Mouse (Mus musculus): ENCODE data around the gene Fam189a1. TPM values are rescaled to one million over a fixed set of nuclear protein-coding genes. Genes with fewer than 3 reads are reported as not detected.

Fam189a1 gene
- polyA plus RNA-seq, 2 experiments, result 0.02 TPM; not detected in 1

GRCm38 (mm10) chr7:64999718-65000214, 156.6 kb downstream of the Fam189a1 start:
- no peak for ATAC-seq (ENCODE audit: insufficient read depth)
- no peaks in the 10 kb centered on the region for H3K4me1 ChIP-seq (replicated peaks; ENCODE audit: control insufficient read depth in 2 of 2, insufficient read depth in 2 of 2, low read length in 1 of 2)
- DNase-seq (ENCODE audit: low read depth in 3 of 3, low spot score in 3 of 3), result no peak
- no peak overlapping the region for H3K9ac ChIP-seq (replicated peaks)
- no peaks in the 10 kb centered on the region for H3K9me3 ChIP-seq (ENCODE audit: control insufficient read depth, low read length)
- 50% methylated on average over 4 of the region's 4 CpGs for WGBS (ENCODE audit: insufficient replicate concordance)
- no peaks in the 10 kb centered on the region for H3K27me3 ChIP-seq (ENCODE audit: control insufficient read depth, insufficient read depth, low read length)
- no peaks in the 10 kb centered on the region for H3K36me3 ChIP-seq (replicated peaks; ENCODE audit: control insufficient read depth, insufficient read depth, low read depth)
- no peak overlapping the region for H3K4me2 ChIP-seq (ENCODE audit: low read depth)
- no peak overlapping the region for H3K4me3 ChIP-seq (ENCODE audit: insufficient read depth in 1 of 2, low read depth in 2 of 2, low read length in 2 of 2)
- H3K27ac ChIP-seq, result no peak overlapping the region
- no peak for TF ChIP-seq EP300 (IDR thresholded peaks at IDR 0.05; ENCODE audit: low read depth)
- TF ChIP-seq CTCF (IDR thresholded peaks at IDR 0.05; ENCODE audit: low read depth), result no peak

DNA sequence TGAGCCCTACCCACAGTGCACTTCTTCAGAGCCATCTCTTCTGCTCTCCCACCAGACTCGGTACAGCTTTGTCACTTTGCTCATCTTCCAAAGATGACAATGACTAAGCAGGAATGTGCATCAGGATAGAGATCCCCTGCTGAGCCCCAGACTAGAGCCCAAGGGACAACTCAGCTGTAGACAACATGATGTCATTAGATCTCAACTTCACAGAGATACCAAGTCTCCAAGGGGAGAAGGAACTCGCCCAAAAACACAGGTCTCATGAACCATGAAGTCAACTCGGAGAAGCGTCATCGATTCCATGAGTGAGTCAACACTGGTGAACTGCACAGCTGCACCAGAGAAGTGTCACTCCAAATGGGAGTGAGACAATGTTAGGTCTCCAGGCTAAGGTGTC, 158.6 kb downstream of the Fam189a1 start:
- no peak overlapping the region for H3K4me3 ChIP-seq (ENCODE audit: insufficient read depth in 1 of 2, low read depth in 2 of 2, low read length in 2 of 2)
- no peak for ATAC-seq (ENCODE audit: insufficient read depth)
- no peak overlapping the region for H3K27ac ChIP-seq
- TF ChIP-seq CTCF (IDR thresholded peaks at IDR 0.05; ENCODE audit: low read depth) (no peak), EP300 (IDR thresholded peaks at IDR 0.05; ENCODE audit: low read depth) (no peak)
- H3K27me3 ChIP-seq (ENCODE audit: control insufficient read depth, insufficient read depth, low read length), result no peaks in the 10 kb centered on the region
- H3K4me1 ChIP-seq (replicated peaks; ENCODE audit: control insufficient read depth in 2 of 2, insufficient read depth in 2 of 2, low read length in 1 of 2), result no peaks in the 10 kb centered on the region
- no peak overlapping the region for H3K9ac ChIP-seq (replicated peaks)
- no peaks in the 10 kb centered on the region for H3K9me3 ChIP-seq (ENCODE audit: control insufficient read depth, low read length)
- DNase-seq (ENCODE audit: low read depth in 3 of 3, low spot score in 3 of 3), result no peak
- no peaks in the 10 kb centered on the region for H3K36me3 ChIP-seq (replicated peaks; ENCODE audit: control insufficient read depth, insufficient read depth, low read depth)
- WGBS (ENCODE audit: insufficient replicate concordance), result 71% methylated on average over 5 of the region's 5 CpGs
- no peak overlapping the region for H3K4me2 ChIP-seq (ENCODE audit: low read depth)

- H3K27ac ChIP-seq, result no peak overlapping the region
- no peaks in the 10 kb centered on the region for H3K4me1 ChIP-seq (replicated peaks; ENCODE audit: control insufficient read depth in 2 of 2, insufficient read depth in 2 of 2, low read length in 1 of 2)
- 53% methylated on average over 8 of the region's 8 CpGs for WGBS (ENCODE audit: insufficient replicate concordance)
- no peak for DNase-seq (ENCODE audit: low read depth in 3 of 3, low spot score in 3 of 3)
- no peaks in the 10 kb centered on the region for H3K9me3 ChIP-seq (ENCODE audit: control insufficient read depth, low read length)
- H3K36me3 ChIP-seq (replicated peaks; ENCODE audit: control insufficient read depth, insufficient read depth, low read depth), result no peaks in the 10 kb centered on the region
- H3K4me2 ChIP-seq (ENCODE audit: low read depth), result no peak overlapping the region
- no peak overlapping the region for H3K4me3 ChIP-seq (ENCODE audit: insufficient read depth in 1 of 2, low read depth in 2 of 2, low read length in 2 of 2)
- TF ChIP-seq EP300 (IDR thresholded peaks at IDR 0.05; ENCODE audit: low read depth) (no peak), CTCF (IDR thresholded peaks at IDR 0.05; ENCODE audit: low read depth) (no peak)
- no peaks in the 10 kb centered on the region for H3K27me3 ChIP-seq (ENCODE audit: control insufficient read depth, insufficient read depth, low read length)
- ATAC-seq (ENCODE audit: insufficient read depth), result no peak
- H3K9ac ChIP-seq (replicated peaks), result no peak overlapping the region
Measured at GRCm38 (mm10) chr7:64995946-64996444, 160.4 kb downstream of the Fam189a1 start.

GRCm38 (mm10) chr7:64989406-64989805, 167.0 kb downstream of the Fam189a1 start:
- no peak for ATAC-seq (ENCODE audit: insufficient read depth)
- Histone ChIP-seq H3K9me3 (ENCODE audit: control insufficient read depth, low read length) (no peaks in the 10 kb centered on the region), H3K27me3 (ENCODE audit: control insufficient read depth, insufficient read depth, low read length) (no peaks in the 10 kb centered on the region), H3K36me3 (replicated peaks; ENCODE audit: control insufficient read depth, insufficient read depth, low read depth) (no peaks in the 10 kb centered on the region), H3K9ac (replicated peaks) (no peak overlapping the region), H3K4me1 (replicated peaks; ENCODE audit: control insufficient read depth in 2 of 2, insufficient read depth in 2 of 2, low read length in 1 of 2) (no peaks in the 10 kb centered on the region), H3K4me2 (ENCODE audit: low read depth) (no peak overlapping the region), H3K27ac (no peak overlapping the region), H3K4me3 (ENCODE audit: insufficient read depth in 1 of 2, low read depth in 2 of 2, low read length in 2 of 2) (no peak overlapping the region)
- DNase-seq (ENCODE audit: low read depth in 3 of 3, low spot score in 3 of 3), result no peak
- WGBS (ENCODE audit: insufficient replicate concordance), result 42% methylated on average over 4 of the region's 4 CpGs
- TF ChIP-seq CTCF (IDR thresholded peaks at IDR 0.05; ENCODE audit: low read depth) (no peak), EP300 (IDR thresholded peaks at IDR 0.05; ENCODE audit: low read depth) (no peak)

- Histone ChIP-seq H3K4me1 (replicated peaks; ENCODE audit: control insufficient read depth in 2 of 2, insufficient read depth in 2 of 2, low read length in 1 of 2) (no peaks in the 10 kb centered on the region), H3K4me2 (ENCODE audit: low read depth) (no peak overlapping the region), H3K9me3 (ENCODE audit: control insufficient read depth, low read length) (no peaks in the 10 kb centered on the region), H3K4me3 (ENCODE audit: insufficient read depth in 1 of 2, low read depth in 2 of 2, low read length in 2 of 2) (no peak overlapping the region), H3K27me3 (ENCODE audit: control insufficient read depth, insufficient read depth, low read length) (no peaks in the 10 kb centered on the region), H3K36me3 (replicated peaks; ENCODE audit: control insufficient read depth, insufficient read depth, low read depth) (no peaks in the 10 kb centered on the region), H3K9ac (replicated peaks) (no peak overlapping the region), H3K27ac (no peak overlapping the region)
- no peak for ATAC-seq (ENCODE audit: insufficient read depth)
- WGBS (ENCODE audit: insufficient replicate concordance), result 29% methylated on average over 2 of the region's 2 CpGs
- TF ChIP-seq EP300 (IDR thresholded peaks at IDR 0.05; ENCODE audit: low read depth) (no peak), CTCF (IDR thresholded peaks at IDR 0.05; ENCODE audit: low read depth) (no peak)
- DNase-seq (ENCODE audit: low read depth in 3 of 3, low spot score in 3 of 3), result no peak
Measured at GRCm38 (mm10) chr7:64988015-64988414, 168.4 kb downstream of the Fam189a1 start.

Data from liver, embryonic 14.5 days (tissue).